9 mouse cellular contexts compared by ENCODE assay signal in the genomic region with DNA sequence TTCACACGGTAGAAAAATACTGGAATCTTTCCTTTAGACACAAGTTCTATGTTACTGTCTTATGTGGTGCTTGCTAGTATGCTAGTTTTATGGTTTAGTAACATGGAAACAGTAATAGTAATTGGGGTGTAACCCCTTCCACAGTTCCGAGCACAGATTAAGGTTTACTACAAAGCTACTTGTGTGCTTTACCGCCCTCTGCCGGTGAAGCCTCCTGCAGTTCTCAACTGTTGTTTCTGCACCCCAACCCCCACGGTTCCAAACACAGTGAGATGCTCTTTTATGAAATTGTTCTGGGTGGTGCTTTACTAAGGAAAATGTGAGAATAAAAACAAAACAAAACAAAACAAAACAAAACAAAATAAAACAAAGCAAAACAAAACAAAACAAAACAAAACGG.
DNase-seq lines count a peak whose midpoint lies in the region; ATAC-seq and TF ChIP-seq lines count a peak whose summit lies in the region.
"Had no signal": no experiment of that assay in that cellular context is flagged by ENCODE, and none has a peak within 500 bp of the region (broad histone marks: within the 10 kb centered on the region; RNA-seq: fewer than 3 reads in every experiment).

No protein-coding gene starts in this region.

- peak; percentile 42 to 71 (median 69); a peak in 5 of 6 replicates for TF ChIP-seq CTCF in MEL (IDR thresholded peaks at IDR 0.05 in 2 of 3, conservative IDR thresholded peaks at IDR 0.05 in 1 of 3; ENCODE audit: control insufficient read depth in 1 of 3, insufficient read depth in 1 of 3, low read depth in 2 of 3, low read length in 3 of 3, poor library complexity in 1 of 3, severe bottlenecking in 1 of 3)

- no peaks in the 10 kb centered on the region for H3K4me1 ChIP-seq in MEL (ENCODE audit: control insufficient read depth in 1 of 2, insufficient read depth in 2 of 2, low read length in 2 of 2)
- H3K4me1 ChIP-seq: lung, embryonic 15.5 days had no signal

- peak; percentile 56 for DNase-seq in adrenal gland, postnatal 10 days
- DNase-seq in adrenal gland, adult 8-10 months: no peak
- DNase-seq in layer of hippocampus, adult 9-11 months: peak; percentile 31
- DNase-seq in layer of hippocampus, adult 9-10 months (ENCODE audit: low spot score): no peak
- DNase-seq in MEL (ENCODE audit: low read depth, low spot score): peak; percentile 49
- DNase-seq in induced T-regulatory cell, adult 2 months (ENCODE audit: low read depth): peak; percentile 54
- peak; percentile 17 to 70 for DNase-seq in spleen, postnatal 4 days (ENCODE audit: low spot score in 2 of 2)

- no peak overlapping the region for H3K27ac ChIP-seq in MEL (ENCODE audit: control insufficient read depth, low read depth, low read length)
- H3K27ac ChIP-seq: lung, embryonic 15.5 days had no signal

- TF ChIP-seq RAD21 in MEL (IDR thresholded peaks at IDR 0.05; ENCODE audit: low read depth, low read length): peak; percentile 64

- no peak for ATAC-seq in erythroblast, adult 5-6 weeks (replicated peaks; ENCODE audit: low FRiP score, poor library complexity, severe bottlenecking)

- no peak for TF ChIP-seq POLR2A in MEL (IDR thresholded peaks at IDR 0.05; ENCODE audit: control insufficient read depth in 1 of 2, insufficient read depth in 1 of 2, low read depth in 1 of 2, low read length in 2 of 2, poor library complexity in 1 of 2)

- no peaks in the 10 kb centered on the region for H3K79me2 ChIP-seq in MEL (ENCODE audit: control insufficient read depth, insufficient read depth, low read length, poor library complexity)

- peaks cover 0 to 2% of the 10 kb centered on the region in 2 experiments; a peak in 3 of 4 replicates for H3K27me3 ChIP-seq in MEL (ENCODE audit: control insufficient read depth in 1 of 2, insufficient read depth in 2 of 2, low read length in 2 of 2)
- H3K27me3 ChIP-seq: lung, embryonic 15.5 days had no signal

- H3K9ac ChIP-seq in MEL (ENCODE audit: control insufficient read depth, low read depth, low read length, poor library complexity, severe bottlenecking): no peak overlapping the region
- H3K9ac ChIP-seq: lung, embryonic 15.5 days had no signal

- H3K36me3 ChIP-seq in MEL (ENCODE audit: control insufficient read depth in 1 of 2, insufficient read depth in 2 of 2, low read length in 2 of 2): no peaks in the 10 kb centered on the region
- H3K36me3 ChIP-seq: lung, embryonic 15.5 days had no signal

- no peak for TF ChIP-seq EP300 in MEL (IDR thresholded peaks at IDR 0.05; ENCODE audit: low read depth in 1 of 2, low read length in 2 of 2)

- H3K9me3 ChIP-seq in MEL (replicated peaks; ENCODE audit: insufficient read depth, low read length): no peaks in the 10 kb centered on the region
- H3K9me3 ChIP-seq: lung, embryonic 15.5 days had no signal

- no peak overlapping the region for H3K4me3 ChIP-seq in MEL (ENCODE audit: control insufficient read depth in 1 of 2, insufficient read depth in 1 of 2, low read depth in 2 of 2, low read length in 2 of 2)
- H3K4me3 ChIP-seq: lung, embryonic 15.5 days had no signal

TF ChIP-seq in MEL, 35 proteins besides CTCF, POLR2A, EP300 and RAD21:
- TF ChIP-seq SMC3 (IDR thresholded peaks at IDR 0.05; ENCODE audit: low read depth, low read length) (peak; percentile 78), ZNF384 (IDR thresholded peaks at IDR 0.05; ENCODE audit: low read depth, low read length) (no peak), ZC3H11A (IDR thresholded peaks at IDR 0.05; ENCODE audit: low read depth, low read length) (peak; percentile 51; the same call in 1 of the 2 replicates)

Comparison
In these comparisons a context has a peak if more than half of its experiments do, and no peak if none do; other contexts are left out.
1. DNase-seq: peak in adrenal gland, postnatal 10 days (single experiment), layer of hippocampus, adult 9-11 months (single experiment), MEL (single experiment), induced T-regulatory cell, adult 2 months (single experiment) and spleen, postnatal 4 days (2 of 2); none in adrenal gland, adult 8-10 months (single experiment) and layer of hippocampus, adult 9-10 months (single experiment).